Mouse (Mus musculus): ENCODE measurements around the gene Fam83g. TPM values are rescaled to one million over a fixed set of nuclear protein-coding genes. Genes with fewer than 3 reads are reported as not detected.

Fam83g gene
- polyA plus RNA-seq, 1 experiment from 2014 or later: 0.68 TPM

GRCm38 (mm10) chr11:61677709-61678108 is 6.2 kb upstream of the Fam83g start:
- no peak overlapping the region for H3K27ac ChIP-seq
- H3K4me3 ChIP-seq: no peak overlapping the region
- H3K9me3 ChIP-seq (replicated peaks): no peaks in the 10 kb centered on the region
- H3K4me2 ChIP-seq: no peak overlapping the region
- H3K4me1 ChIP-seq (replicated peaks): peaks cover 9% of the 10 kb centered on the region
- peaks cover 32% of the 10 kb centered on the region for H3K27me3 ChIP-seq
- no peak for ATAC-seq (replicated peaks; ENCODE audit: insufficient number of reproducible peaks, insufficient read depth, low FRiP score, low read depth)
- 78% methylated on average over 4 of the region's 4 CpGs for WGBS
- H3K36me3 ChIP-seq: no peaks in the 10 kb centered on the region
- no peak overlapping the region for H3K9ac ChIP-seq

GRCm38 (mm10) chr11:61679091-61679866 is 4.6 kb upstream of the Fam83g start:
- no peak for ATAC-seq (replicated peaks; ENCODE audit: insufficient number of reproducible peaks, insufficient read depth, low FRiP score, low read depth)
- H3K27me3 ChIP-seq: peaks cover 42% of the 10 kb centered on the region
- WGBS: 73% methylated on average over 4 of the region's 4 CpGs
- no peaks in the 10 kb centered on the region for H3K36me3 ChIP-seq
- no peak overlapping the region for H3K9ac ChIP-seq
- no peak overlapping the region for H3K4me2 ChIP-seq
- no peak overlapping the region for H3K4me3 ChIP-seq
- no peaks in the 10 kb centered on the region for H3K9me3 ChIP-seq (replicated peaks)
- no peak overlapping the region for H3K27ac ChIP-seq
- H3K4me1 ChIP-seq (replicated peaks): peaks cover 18% of the 10 kb centered on the region

- Histone ChIP-seq H3K9me3 (replicated peaks) (no peaks in the 10 kb centered on the region), H3K4me3 (peak overlapping the region; percentile 53), H3K4me1 (replicated peaks) (peaks cover 61% of the 10 kb centered on the region), H3K27me3 (peaks cover 27% of the 10 kb centered on the region), H3K4me2 (peak overlapping the region; percentile 84), H3K27ac (no peak overlapping the region), H3K36me3 (no peaks in the 10 kb centered on the region), H3K9ac (0 out of 2 replicates have a peak overlapping the region, but pooled peaks have one; percentile 49)
- 44% methylated on average over 8 of the region's 8 CpGs for WGBS
- no peak for ATAC-seq (replicated peaks; ENCODE audit: insufficient number of reproducible peaks, insufficient read depth, low FRiP score, low read depth)
Measured at GRCm38 (mm10) chr11:61685119-61685725, 1.3 kb downstream of the Fam83g start.

- Histone ChIP-seq H3K27me3 (peaks cover 27% of the 10 kb centered on the region), H3K4me1 (replicated peaks) (peaks cover 61% of the 10 kb centered on the region), H3K4me3 (no peak overlapping the region), H3K9me3 (replicated peaks) (no peaks in the 10 kb centered on the region), H3K27ac (no peak overlapping the region), H3K36me3 (no peaks in the 10 kb centered on the region), H3K4me2 (no peak overlapping the region), H3K9ac (no peak overlapping the region)
- no peak for ATAC-seq (replicated peaks; ENCODE audit: insufficient number of reproducible peaks, insufficient read depth, low FRiP score, low read depth)
- 31% methylated on average over 2 of the region's 2 CpGs for WGBS
Measured at GRCm38 (mm10) chr11:61686141-61686540, 2.2 kb downstream of the Fam83g start.

GRCm38 (mm10) chr11:61686906-61687453 is 3.1 kb downstream of the Fam83g start:
- H3K4me3 ChIP-seq: no peak overlapping the region
- peaks cover 27% of the 10 kb centered on the region for H3K27me3 ChIP-seq
- H3K9me3 ChIP-seq (replicated peaks): no peaks in the 10 kb centered on the region
- no peak overlapping the region for H3K9ac ChIP-seq
- WGBS: 57% methylated on average over 10 of the region's 10 CpGs
- H3K4me2 ChIP-seq: no peak overlapping the region
- H3K36me3 ChIP-seq: no peaks in the 10 kb centered on the region
- H3K27ac ChIP-seq: no peak overlapping the region
- H3K4me1 ChIP-seq (replicated peaks): peaks cover 61% of the 10 kb centered on the region
- ATAC-seq (replicated peaks; ENCODE audit: insufficient number of reproducible peaks, insufficient read depth, low FRiP score, low read depth): no peak

- whole genome bisulfite sequencing: 43% methylated on average over 2 of the region's 2 CpGs
- Histone ChIP-seq H3K9ac (no peak overlapping the region), H3K4me3 (no peak overlapping the region), H3K27ac (no peak overlapping the region), H3K4me2 (no peak overlapping the region), H3K9me3 (replicated peaks) (no peaks in the 10 kb centered on the region), H3K4me1 (replicated peaks) (peaks cover 61% of the 10 kb centered on the region), H3K27me3 (peaks cover 24% of the 10 kb centered on the region), H3K36me3 (no peaks in the 10 kb centered on the region)
- 0 out of 2 replicates have a peak, but pooled peaks have one; percentile 21 for ATAC-seq (replicated peaks; ENCODE audit: insufficient number of reproducible peaks, insufficient read depth, low FRiP score, low read depth)
Measured at GRCm38 (mm10) chr11:61687595-61687994, 3.7 kb downstream of the Fam83g start.

GRCm38 (mm10) chr11:61692996-61693395 is 9.1 kb downstream of the Fam83g start:
- ATAC-seq (replicated peaks; ENCODE audit: insufficient number of reproducible peaks, insufficient read depth, low FRiP score, low read depth): no peak
- Histone ChIP-seq H3K36me3 (no peaks in the 10 kb centered on the region), H3K9me3 (replicated peaks) (no peaks in the 10 kb centered on the region), H3K9ac (no peak overlapping the region), H3K4me2 (no peak overlapping the region), H3K4me3 (no peak overlapping the region), H3K27me3 (no peaks in the 10 kb centered on the region), H3K27ac (no peak overlapping the region), H3K4me1 (replicated peaks) (peaks cover 18% of the 10 kb centered on the region)
- WGBS: 83% methylated on average over 5 of the region's 5 CpGs

GRCm38 (mm10) chr11:61698852-61699251 is 15.0 kb downstream of the Fam83g start:
- Histone ChIP-seq H3K27ac (no peak overlapping the region), H3K4me2 (no peak overlapping the region), H3K4me3 (no peak overlapping the region), H3K27me3 (no peaks in the 10 kb centered on the region), H3K9me3 (replicated peaks) (no peaks in the 10 kb centered on the region), H3K36me3 (no peaks in the 10 kb centered on the region), H3K4me1 (replicated peaks) (0 out of 2 replicates have a peak, but pooled peaks cover 3% of the 10 kb centered on the region), H3K9ac (no peak overlapping the region)
- ATAC-seq (replicated peaks; ENCODE audit: insufficient number of reproducible peaks, insufficient read depth, low FRiP score, low read depth): no peak

- Histone ChIP-seq H3K4me3 (no peak overlapping the region), H3K27ac (no peak overlapping the region), H3K4me1 (replicated peaks) (0 out of 2 replicates have a peak, but pooled peaks cover 3% of the 10 kb centered on the region), H3K9ac (no peak overlapping the region), H3K27me3 (no peaks in the 10 kb centered on the region), H3K36me3 (no peaks in the 10 kb centered on the region), H3K4me2 (no peak overlapping the region), H3K9me3 (replicated peaks) (no peaks in the 10 kb centered on the region)
- ATAC-seq (replicated peaks; ENCODE audit: insufficient number of reproducible peaks, insufficient read depth, low FRiP score, low read depth): no peak
- WGBS: 84% methylated on average over 5 of the region's 5 CpGs
Measured at GRCm38 (mm10) chr11:61699460-61699859, 15.6 kb downstream of the Fam83g start.

GRCm38 (mm10) chr11:61699933-61700332 is 16.0 kb downstream of the Fam83g start:
- WGBS: 54% methylated on average over 4 of the region's 4 CpGs
- H3K36me3 ChIP-seq: no peaks in the 10 kb centered on the region
- no peaks in the 10 kb centered on the region for H3K9me3 ChIP-seq (replicated peaks)
- no peak overlapping the region for H3K9ac ChIP-seq
- H3K27ac ChIP-seq: no peak overlapping the region
- 0 out of 2 replicates have a peak, but pooled peaks cover 3% of the 10 kb centered on the region for H3K4me1 ChIP-seq (replicated peaks)
- H3K4me3 ChIP-seq: no peak overlapping the region
- H3K4me2 ChIP-seq: no peak overlapping the region
- no peaks in the 10 kb centered on the region for H3K27me3 ChIP-seq
- ATAC-seq (replicated peaks; ENCODE audit: insufficient number of reproducible peaks, insufficient read depth, low FRiP score, low read depth): no peak

- H3K36me3 ChIP-seq: no peaks in the 10 kb centered on the region
- 82% methylated on average over 5 of the region's 5 CpGs for WGBS
- ATAC-seq (replicated peaks; ENCODE audit: insufficient number of reproducible peaks, insufficient read depth, low FRiP score, low read depth): no peak
- no peak overlapping the region for H3K9ac ChIP-seq
- no peak overlapping the region for H3K4me2 ChIP-seq
- no peaks in the 10 kb centered on the region for H3K9me3 ChIP-seq (replicated peaks)
- H3K4me3 ChIP-seq: no peak overlapping the region
- H3K27ac ChIP-seq: no peak overlapping the region
- 0 out of 2 replicates have a peak, but pooled peaks cover 3% of the 10 kb centered on the region for H3K4me1 ChIP-seq (replicated peaks)
- no peaks in the 10 kb centered on the region for H3K27me3 ChIP-seq
Measured at GRCm38 (mm10) chr11:61701696-61702095, 17.8 kb downstream of the Fam83g start.

All from heart, embryonic 15.5 days (tissue).